Comparison of ENCODE assay signal across 10 mouse cellular contexts in the genomic region with DNA sequence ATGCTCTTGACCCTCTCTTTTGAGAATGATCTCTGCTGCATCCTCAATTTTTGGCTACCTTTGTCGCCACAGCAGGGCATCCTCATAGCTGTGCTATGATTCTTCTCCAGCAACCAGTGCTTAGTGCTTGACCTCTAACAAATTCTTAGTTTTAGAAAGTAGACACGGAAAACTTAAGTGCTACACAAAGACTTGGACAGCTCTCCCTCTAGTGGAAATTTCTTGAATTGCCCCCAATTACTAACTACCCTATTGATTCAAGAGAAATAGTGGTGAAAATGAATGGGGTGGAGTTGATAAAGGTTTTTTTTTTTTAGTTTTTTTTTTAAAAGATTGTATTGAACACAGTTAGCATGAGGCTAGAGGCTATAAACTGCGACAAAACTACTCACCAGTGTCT. TPM values are rescaled to one million over a fixed set of nuclear protein-coding genes. Genes with fewer than 3 reads are reported as not detected.
DNase-seq lines count a peak whose midpoint lies in the region; ATAC-seq and TF ChIP-seq lines count a peak whose summit lies in the region.
"Had no signal": no experiment of that assay in that cellular context is flagged by ENCODE, and none has a peak within 500 bp of the region (broad histone marks: within the 10 kb centered on the region; RNA-seq: fewer than 3 reads in every experiment).

No protein-coding gene starts in this region.

- no peak overlapping the region for H3K4me3 ChIP-seq in heart, embryonic 11.5 days (ENCODE audit: low read depth, low read length)
- no peak overlapping the region for H3K4me3 ChIP-seq in lung, postnatal 0 days (ENCODE audit: low read depth, low read length)
- H3K4me3 ChIP-seq: myocyte had no signal

- no peaks in the 10 kb centered on the region for H3K4me1 ChIP-seq in heart, embryonic 11.5 days (ENCODE audit: control insufficient read depth, insufficient read depth, low read length)
- no peaks in the 10 kb centered on the region for H3K4me1 ChIP-seq in lung, postnatal 0 days (ENCODE audit: insufficient read depth, low read depth, low read length)

- no peak overlapping the region for H3K27ac ChIP-seq in heart, embryonic 11.5 days (ENCODE audit: low read depth, low read length)
- no peak overlapping the region for H3K27ac ChIP-seq in lung, postnatal 0 days (ENCODE audit: low read length)

- no peak for TF ChIP-seq POLR2A in brain, embryonic 14.5 days (IDR thresholded peaks at IDR 0.05; ENCODE audit: borderline replicate concordance, extremely low read depth, insufficient read depth, insufficient read length, poor library complexity, severe bottlenecking)

- DNase-seq in heart, postnatal 4 days = peak; percentile 4
- DNase-seq in lung, postnatal 0 days (ENCODE audit: low spot score) = peak; percentile 5
- DNase-seq in lung, postnatal 4 days = no peak
- peak; percentile 57 for DNase-seq in brain, embryonic 14.5 days (ENCODE audit: low read depth)
- peak; percentile 6 for DNase-seq in retina, adult 2 months (ENCODE audit: low read depth, low spot score)
- DNase-seq in thymus, postnatal 14 days = no peak

- H3K4me2 ChIP-seq in heart, embryonic 11.5 days = no peak overlapping the region
- no peak overlapping the region for H3K4me2 ChIP-seq in lung, postnatal 0 days (replicated peaks; ENCODE audit: low read depth, low read length)

- no peak for ATAC-seq in heart, embryonic 11.5 days (replicated peaks; ENCODE audit: insufficient number of reproducible peaks, low FRiP score, low TSS enrichment)
- no peak for ATAC-seq in lung, postnatal 0 days
- no peak for ATAC-seq in megakaryocyte, adult 5-6 weeks (ENCODE audit: poor library complexity, severe bottlenecking)

- no peaks in the 10 kb centered on the region for H3K27me3 ChIP-seq in heart, embryonic 11.5 days (ENCODE audit: control insufficient read depth, insufficient read depth, low read length)
- no peaks in the 10 kb centered on the region for H3K27me3 ChIP-seq in lung, postnatal 0 days (replicated peaks; ENCODE audit: insufficient read depth, low read length)

- H3K9ac ChIP-seq in heart, embryonic 11.5 days (ENCODE audit: low read depth, low read length) = no peak overlapping the region
- H3K9ac ChIP-seq in lung, postnatal 0 days (replicated peaks; ENCODE audit: low read depth) = no peak overlapping the region

- H3K36me3 ChIP-seq in heart, embryonic 11.5 days (ENCODE audit: control insufficient read depth, insufficient read depth, low read length) = no peaks in the 10 kb centered on the region
- no peaks in the 10 kb centered on the region for H3K36me3 ChIP-seq in lung, postnatal 0 days (ENCODE audit: insufficient read depth, low read length)

- no peak for TF ChIP-seq EP300 in lung, postnatal 0 days (IDR thresholded peaks at IDR 0.05)

- no peaks in the 10 kb centered on the region for H3K9me3 ChIP-seq in heart, embryonic 11.5 days (replicated peaks; ENCODE audit: control insufficient read depth, low read length)
- no peaks in the 10 kb centered on the region for H3K9me3 ChIP-seq in lung, postnatal 0 days (ENCODE audit: low read length)

- whole genome bisulfite sequencing in heart, embryonic 11.5 days (ENCODE audit: insufficient replicate concordance) = 10% methylated on average over 3 of the region's 3 CpGs
- 14% methylated on average over 3 of the region's 3 CpGs for WGBS in lung, postnatal 0 days

- TF ChIP-seq CTCF in lung, postnatal 0 days (IDR thresholded peaks at IDR 0.05) = peak; percentile 50
- no peak for TF ChIP-seq CTCF in brain, embryonic 14.5 days (IDR thresholded peaks at IDR 0.05; ENCODE audit: borderline replicate concordance, extremely low read depth, insufficient read depth, insufficient read length)

RNA-seq across cellular contexts. Expression of a gene that starts 39.2 kb away (rescaled TPM):
- not detected for total RNA-seq in heart, postnatal 4 days (2021)
- not detected in 2 replicates for polyA plus RNA-seq in heart, embryonic 11.5 days (2014; fragmentation: Nextera tagmentation; extraction: Ambion mirVana)
- polyA plus RNA-seq in lung, postnatal 0 days (2015; fragmentation: Nextera tagmentation; extraction: Ambion mirVana) = not detected in 2 replicates
- not detected in 2 replicates for polyA plus RNA-seq in brain, embryonic 14.5 days (2012; rRNA removed)
- not detected in 2 replicates for total RNA-seq in megakaryocyte, adult 5-6 weeks (2015)
- not detected in 2 replicates for total RNA-seq in megakaryocyte, adult 5-6 weeks (2017)
- polyA plus RNA-seq: large intestine, adult 2 months; myocyte had no signal

Comparison
In these comparisons a context has a peak if more than half of its experiments do, and no peak if none do; other contexts are left out.
1. DNase-seq: peak in heart, postnatal 4 days (single experiment), lung, postnatal 0 days (single experiment), brain, embryonic 14.5 days (single experiment) and retina, adult 2 months (single experiment); none in lung, postnatal 4 days (0 of 2) and thymus, postnatal 14 days (single experiment).